Mouse (Mus musculus) adrenal gland, postnatal 0 days (tissue): ENCODE results near the gene Olfr209. TPM values are rescaled to one million over a fixed set of nuclear protein-coding genes. Genes with fewer than 3 reads are reported as not detected.

Experiments used
- polyA plus RNA-seq: library from polyadenylated mRNA; unstranded; fragments of >200 nt; fragmentation: Nextera tagmentation; extraction: Ambion mirVana; gene quantifications from 2 replicates; pipeline ENCODE4 v1.2.1, GENCODE M21; 2015

Gene Olfr209
- polyA plus RNA-seq = not detected in 2 replicates

GRCm38 (mm10) chr16:59363893-59364292 is at the start of gene Olfr209:
TSS of gene Olfr209 (minus strand) at chr16:59363993.

GRCm38 (mm10) chr16:59407032-59407431 is 43.2 kb upstream of the Olfr209 start, which contains the start of gene Gabrr3:
TSS of gene Gabrr3 (plus strand) at chr16:59407332.

GRCm38 (mm10) chr16:59349146-59349545 is 14.6 kb downstream of the Olfr209 start, which contains the start of gene Olfr206:
TSS of gene Olfr206 (minus strand) at chr16:59349246.

GRCm38 (mm10) chr16:59331038-59331437 is 32.8 kb downstream of the Olfr209 start, which contains the start of gene Olfr205:
TSS of gene Olfr205 (minus strand) at chr16:59331138.

GRCm38 (mm10) chr16:59318148-59318547 is 45.6 kb downstream of the Olfr209 start, which contains the start of gene Olfr204:
TSS of gene Olfr204 (minus strand) at chr16:59318248.

Other genes starting within 250 kb of the Olfr209 start
- gene Olfr194, start 242.9 kb downstream of the Olfr209 start, polyA plus RNA-seq = not detected in 2 replicates
- not detected in 2 replicates for gene Olfr195, start 216.9 kb downstream of the Olfr209 start, polyA plus RNA-seq
- not detected in 2 replicates for gene Olfr196, start 193.5 kb downstream of the Olfr209 start, polyA plus RNA-seq
- not detected in 2 replicates for gene Olfr198, start 160.5 kb downstream of the Olfr209 start, polyA plus RNA-seq
- gene Olfr199, start 144.2 kb downstream of the Olfr209 start, polyA plus RNA-seq = not detected in 2 replicates
- gene Olfr201, start 91.4 kb downstream of the Olfr209 start, polyA plus RNA-seq = not detected in 2 replicates
- gene Olfr202, start 77.2 kb downstream of the Olfr209 start, polyA plus RNA-seq = not detected in 2 replicates
- not detected in 2 replicates for gene Olfr203, start 65.1 kb downstream of the Olfr209 start, polyA plus RNA-seq
- gene Olfr204, start 45.7 kb downstream of the Olfr209 start, polyA plus RNA-seq = not detected in 2 replicates
- not detected in 2 replicates for gene Olfr205, start 32.9 kb downstream of the Olfr209 start, polyA plus RNA-seq
- gene Olfr206, start 14.7 kb downstream of the Olfr209 start, polyA plus RNA-seq = not detected in 2 replicates
- not detected in 2 replicates for gene Gabrr3, start 43.3 kb upstream of the Olfr209 start, polyA plus RNA-seq
- 10.3 and 18.8 TPM in 2 replicates for gene Riox2, start 107.8 kb upstream of the Olfr209 start, polyA plus RNA-seq
- 5.2 and 6.2 TPM in 2 replicates for gene Crybg3, start 237.0 kb upstream of the Olfr209 start, polyA plus RNA-seq